Mouse (Mus musculus): Measurements from ENCODE around the gene Lrp4.
"Not testable (repeated sequence)": the region's sequence is repeated elsewhere in the genome, so short reads cannot be mapped to it uniquely, and the experiment has no call there.

The Lrp4 gene

DNA sequence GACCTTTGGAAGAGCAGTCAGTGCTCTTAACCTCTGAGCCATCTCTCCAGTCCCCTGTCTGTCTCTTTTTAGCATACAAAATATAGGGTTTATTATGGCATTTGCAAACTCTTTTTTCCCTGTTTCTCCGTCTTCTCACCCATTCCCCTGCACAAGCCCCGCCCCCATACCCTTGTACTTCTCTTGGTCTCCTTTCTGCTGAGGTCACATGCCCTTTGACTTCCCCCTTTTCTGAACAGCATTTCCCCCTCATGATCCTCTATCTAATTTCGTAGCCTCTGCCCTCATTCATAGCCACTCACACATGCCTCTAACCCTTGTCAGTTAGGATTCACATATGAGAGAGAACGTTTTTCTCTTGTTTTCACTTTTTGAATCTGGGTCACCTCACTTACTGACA lies 27.4 kb downstream of the Lrp4 start:
- DNase-seq (ENCODE audit: low spot score in 2 of 2), result no peak

DNA sequence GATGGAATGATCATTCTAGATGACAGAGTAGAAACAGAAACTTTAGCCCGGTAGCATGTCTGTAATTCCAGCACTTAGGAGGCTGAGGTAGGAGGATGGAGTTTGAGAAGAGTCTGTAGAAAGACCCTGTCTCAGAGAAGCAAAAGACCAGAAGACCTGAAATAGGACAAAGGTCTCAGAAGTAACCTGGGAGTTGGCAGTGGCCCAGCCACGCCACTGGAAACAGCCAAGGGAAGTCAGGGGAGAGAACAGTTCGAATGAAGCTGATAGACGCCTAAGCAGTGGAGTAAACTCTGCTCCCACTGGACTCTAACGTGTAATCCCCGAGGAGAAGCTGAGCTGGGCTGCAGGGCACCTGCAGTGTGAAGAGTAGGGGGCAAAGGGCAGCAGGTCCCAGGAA lies 27.9 kb downstream of the Lrp4 start:
- no peak for DNase-seq (ENCODE audit: low spot score in 2 of 2)

DNA sequence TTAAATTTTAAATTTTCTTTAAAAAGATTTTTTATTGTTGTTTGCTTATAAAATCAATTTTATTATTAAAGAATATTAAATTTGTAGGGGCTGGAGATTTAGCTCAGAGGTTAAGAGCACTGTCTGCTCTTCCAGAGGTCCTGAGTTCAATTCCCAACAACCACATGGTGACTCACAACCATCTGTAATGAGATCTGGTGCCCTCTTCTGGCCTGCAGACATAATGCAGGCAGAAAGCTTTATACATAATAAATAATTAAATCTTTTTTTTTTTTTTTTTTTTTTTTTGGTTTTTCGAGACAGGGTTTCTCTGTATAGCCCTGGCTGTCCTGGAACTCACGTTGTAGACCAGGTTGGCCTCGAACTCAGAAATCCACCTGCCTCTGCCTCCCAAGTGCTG lies 30.0 kb downstream of the Lrp4 start:
- DNase-seq (ENCODE audit: low spot score in 2 of 2), result not testable (repeated sequence)

DNA sequence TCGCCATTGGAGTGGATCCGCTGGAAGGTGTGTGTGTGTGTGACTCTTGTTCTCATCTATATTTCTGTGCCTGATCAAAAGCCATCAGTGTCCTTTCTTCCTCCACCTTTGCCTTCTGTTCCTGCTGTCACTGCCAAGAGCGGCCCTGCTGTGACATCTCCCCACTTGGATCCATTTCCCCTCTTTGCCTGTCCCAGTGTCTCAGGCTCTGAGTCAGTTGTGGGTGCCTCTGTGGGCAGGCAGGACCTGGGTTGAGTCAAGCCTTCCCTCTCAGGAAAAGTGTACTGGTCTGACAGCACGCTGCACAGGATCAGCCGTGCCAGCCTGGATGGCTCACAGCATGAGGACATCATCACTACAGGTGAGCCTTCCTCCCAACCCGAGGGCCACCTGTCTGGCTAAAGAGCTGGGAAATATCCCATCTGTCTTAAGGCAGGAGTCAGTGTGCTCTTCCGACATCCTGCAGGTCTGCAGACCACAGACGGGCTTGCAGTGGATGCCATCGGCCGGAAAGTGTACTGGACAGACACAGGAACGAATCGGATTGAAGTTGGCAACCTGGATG lies 34.8 kb downstream of the Lrp4 start:
- no peak for DNase-seq (ENCODE audit: low spot score in 2 of 2)

DNA sequence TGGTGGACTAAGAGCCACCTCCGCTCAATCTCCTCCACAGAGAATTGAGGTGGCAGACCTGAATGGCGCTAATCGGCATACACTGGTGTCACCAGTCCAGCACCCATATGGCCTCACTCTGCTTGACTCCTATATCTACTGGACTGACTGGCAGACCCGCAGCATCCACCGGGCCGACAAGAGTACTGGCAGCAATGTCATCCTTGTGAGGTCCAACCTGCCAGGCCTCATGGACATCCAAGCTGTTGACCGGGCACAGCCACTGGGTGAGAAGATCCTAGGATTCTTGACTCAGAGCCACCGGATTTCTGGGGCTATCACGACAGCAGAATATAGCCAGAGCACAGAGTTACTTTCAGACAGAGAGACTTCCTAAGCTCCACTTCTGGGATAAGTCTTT lies 36.7 kb downstream of the Lrp4 start:
- DNase-seq (ENCODE audit: low spot score in 2 of 2), result no peak

DNA sequence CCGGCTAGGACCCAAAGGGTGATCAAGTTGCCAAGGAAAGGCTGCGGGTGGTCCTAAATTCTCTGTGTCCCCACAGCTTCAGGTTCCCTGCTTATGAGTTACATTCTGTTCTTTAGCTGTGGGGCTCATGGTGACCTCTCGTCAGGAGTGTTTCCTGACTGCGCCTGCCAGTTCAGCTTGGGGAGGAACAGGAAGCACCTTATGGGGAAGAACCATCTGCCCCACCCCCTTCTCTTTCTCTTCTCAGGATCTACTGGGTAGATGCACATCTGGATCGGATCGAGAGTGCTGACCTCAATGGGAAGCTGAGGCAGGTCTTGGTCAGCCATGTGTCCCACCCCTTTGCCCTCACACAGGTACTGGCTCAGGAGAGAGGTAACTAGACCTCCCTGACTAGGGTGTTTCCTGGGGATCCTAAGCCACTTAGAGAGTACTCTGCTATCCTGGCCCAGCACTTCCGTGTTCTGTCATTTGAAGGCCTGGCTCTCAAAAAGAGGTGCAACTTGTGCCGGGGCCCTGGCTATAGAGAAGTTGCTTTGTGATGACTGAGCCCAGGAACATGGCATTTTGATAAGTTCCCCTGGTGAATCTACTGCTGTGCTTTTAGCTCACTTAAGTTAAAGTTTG lies 40.9 kb downstream of the Lrp4 start:
- DNase-seq (ENCODE audit: low spot score in 2 of 2), result no peak

DNA sequence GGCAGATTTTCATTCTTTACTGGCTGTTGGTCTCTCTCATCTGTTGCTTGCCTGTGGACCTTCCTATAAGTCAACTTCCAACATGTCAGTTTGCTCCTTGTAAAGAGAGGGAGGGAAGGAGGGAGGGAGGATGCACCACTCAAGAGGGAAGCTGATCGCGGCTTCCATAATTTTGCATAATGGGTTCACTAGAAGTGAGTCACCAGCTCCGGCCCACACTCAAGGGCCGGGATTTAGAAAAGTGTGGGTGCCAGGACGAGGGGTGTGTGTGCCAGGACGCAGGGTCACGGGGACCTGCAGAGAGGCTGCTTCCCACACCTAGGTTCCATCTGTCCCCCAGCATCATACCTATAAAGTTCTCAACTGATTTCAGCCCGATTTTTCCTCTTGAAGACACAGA lies 50.8 kb downstream of the Lrp4 start:
- DNase-seq (ENCODE audit: low spot score in 2 of 2), result no peak

DNA sequence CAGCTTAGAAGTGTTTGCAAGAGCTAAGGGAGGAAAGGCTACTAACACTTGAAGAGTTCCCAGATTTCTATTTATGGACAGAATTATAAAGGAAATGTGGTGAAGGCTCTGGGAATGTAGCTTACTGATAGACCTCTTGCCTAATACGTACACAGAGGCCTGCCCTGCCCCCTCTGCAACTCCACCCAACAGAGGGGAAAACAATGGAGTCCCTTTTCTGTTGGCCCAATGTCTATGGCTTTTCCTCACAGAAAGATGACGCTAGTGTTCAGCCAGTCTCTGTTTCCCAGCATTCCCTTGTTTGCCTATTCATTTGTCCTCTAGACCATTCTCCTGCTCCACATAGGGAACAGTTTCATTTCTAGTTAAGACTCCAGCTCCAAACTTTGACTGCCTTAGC lies 59.9 kb downstream of the Lrp4 start:
- DNase-seq (ENCODE audit: low spot score in 2 of 2), result no peak

DNA sequence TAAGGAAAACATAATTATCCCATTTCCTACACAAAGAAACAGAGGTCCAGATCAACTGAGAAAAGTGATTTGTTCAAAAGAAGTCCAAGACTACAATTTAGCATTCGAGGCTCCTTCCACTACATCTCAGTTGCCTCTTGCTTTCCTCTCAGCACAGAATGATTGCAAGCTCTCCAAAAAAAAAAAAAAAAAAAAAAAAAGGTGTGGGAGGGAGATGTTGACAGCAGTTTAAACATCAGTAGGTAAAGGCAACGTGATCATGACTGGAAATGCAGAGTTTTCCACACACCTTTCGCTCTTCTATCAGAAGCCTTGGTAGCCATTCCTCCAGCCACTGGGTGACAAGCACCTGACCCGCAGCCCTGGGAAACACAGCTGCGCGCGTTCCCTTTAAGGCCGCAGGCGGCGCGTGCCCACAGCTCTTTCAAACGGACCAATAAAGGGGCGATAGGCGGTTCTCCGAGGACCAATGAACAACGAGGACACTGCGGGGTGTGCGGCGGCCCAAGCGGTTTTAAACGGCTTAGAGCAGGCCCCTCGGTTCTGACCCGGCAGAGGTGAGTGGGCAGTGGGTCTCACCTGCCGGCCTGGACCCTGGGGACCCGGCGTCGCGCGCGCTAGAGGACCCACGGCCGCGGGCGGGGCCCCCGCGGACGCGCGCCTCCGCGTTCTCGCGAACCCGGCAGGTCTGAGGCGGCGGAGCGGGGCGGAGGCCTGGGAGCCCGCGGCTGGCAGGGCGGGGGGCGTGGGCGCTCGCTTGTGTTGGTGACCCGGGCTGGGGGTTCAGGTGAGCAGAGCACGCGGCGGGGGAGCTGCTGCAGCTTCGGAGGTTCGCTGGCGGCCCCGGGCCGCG lies 69.2 kb downstream of the Lrp4 start, which contains the start of gene Ckap5:
Ckap5 (plus strand) TSS at position 469 of the 853 bp plus-strand sequence.
- DNase-seq (ENCODE audit: low spot score in 2 of 2), result peak; percentile 86 to 90

DNA sequence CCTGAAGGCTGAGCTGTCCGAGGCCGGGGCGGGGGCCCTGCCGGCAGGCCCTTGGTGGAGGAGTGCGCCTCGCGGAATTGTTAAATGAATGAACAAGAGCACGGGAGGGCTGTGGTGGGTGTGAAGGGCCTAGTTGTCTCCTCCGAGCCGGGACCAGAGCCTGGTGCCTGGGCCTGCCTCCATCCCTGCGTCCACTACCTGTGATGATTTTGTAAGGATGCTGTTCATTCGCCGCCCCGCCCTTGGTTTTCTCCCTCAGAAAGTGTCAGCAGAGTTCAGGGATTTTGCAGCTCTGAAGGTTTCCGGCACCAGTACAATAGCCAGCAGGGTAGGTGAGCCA lies 69.8 kb downstream of the Lrp4 start:
- DNase-seq (ENCODE audit: low spot score in 2 of 2), result peak in 1 of 2 experiments; percentile 5

DNA sequence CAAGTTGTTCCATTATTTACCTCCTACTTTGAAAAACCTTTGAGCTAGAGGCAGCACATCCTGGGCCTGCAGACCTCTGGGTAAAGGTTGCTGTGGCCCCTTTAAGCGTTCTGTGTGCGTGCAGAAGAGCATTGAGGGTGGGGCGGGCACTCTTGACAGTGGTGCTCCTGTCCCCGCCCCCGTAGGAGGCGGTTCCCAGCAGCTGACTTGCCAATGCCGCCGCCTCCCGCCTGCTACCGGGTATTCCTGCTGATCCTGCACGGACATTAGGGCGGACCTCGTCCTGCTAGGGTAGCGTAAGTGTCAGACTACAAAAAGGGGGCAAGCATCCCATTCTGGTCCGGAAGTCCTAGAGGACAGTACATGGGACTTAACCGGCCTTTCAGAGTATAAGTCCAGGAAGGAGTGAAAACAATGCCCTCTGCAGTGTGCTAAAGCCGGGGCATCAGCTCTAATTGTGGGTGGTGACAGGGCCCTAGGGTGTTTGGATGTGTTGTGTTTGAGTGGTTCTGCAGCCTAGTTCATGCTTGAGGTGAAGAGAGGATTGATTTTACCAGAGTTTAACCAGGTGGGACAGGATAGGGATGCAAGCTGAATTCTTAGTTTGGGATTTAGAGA lies 80.4 kb downstream of the Lrp4 start:
- DNase-seq (ENCODE audit: low spot score in 2 of 2), result peak; percentile 73 to 86
